Mouse (Mus musculus): ENCODE data around the gene Cygb.

Cygb gene

DNA sequence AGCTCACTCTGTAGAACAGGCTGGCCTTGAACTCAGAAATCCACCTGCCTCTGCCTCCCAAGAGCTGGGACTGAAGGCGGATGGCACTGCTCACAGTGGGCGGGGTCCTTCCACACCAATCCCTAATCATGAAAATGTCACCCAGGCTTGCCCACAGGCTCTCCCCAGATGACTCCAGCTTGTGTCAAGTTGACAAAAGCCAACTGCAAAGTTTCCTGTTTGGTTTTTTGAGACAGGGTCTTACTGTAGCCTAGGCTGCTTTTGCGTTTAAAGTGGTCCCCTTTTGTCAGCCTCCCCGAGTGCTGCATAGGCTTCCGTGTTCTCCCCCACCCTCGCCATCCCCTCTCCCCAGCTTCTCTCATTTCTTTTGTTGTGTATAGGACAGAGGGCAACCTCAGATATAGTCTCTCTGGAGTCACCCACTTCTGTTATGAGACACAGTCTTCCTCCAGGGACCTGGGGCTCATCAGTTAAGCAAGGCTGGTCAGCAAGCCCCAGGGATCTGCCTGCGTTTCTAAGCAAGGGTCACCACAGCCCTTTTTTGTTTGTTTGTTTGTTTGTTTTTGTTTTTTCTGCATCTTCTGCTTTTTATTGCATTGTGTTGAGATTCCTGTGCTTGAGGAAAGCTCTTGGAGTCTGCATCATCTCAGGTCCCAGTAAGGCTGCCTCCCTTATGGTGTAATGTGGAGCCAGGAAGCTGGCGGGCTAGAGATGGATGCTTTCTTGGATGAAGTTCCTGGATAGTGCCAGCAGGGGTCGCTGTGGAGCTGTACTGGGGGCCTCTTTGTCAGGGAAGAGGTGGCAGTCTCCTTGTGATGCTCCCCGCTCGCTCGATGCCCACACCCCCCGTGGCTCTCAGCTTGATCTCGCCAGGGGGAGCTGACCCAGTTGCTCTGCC, 11.2 kb downstream of the Cygb start:
- no peak for TF ChIP-seq GATA4 (IDR thresholded peaks at IDR 0.05; ENCODE audit: insufficient replicate concordance, low read length)

- TF ChIP-seq GATA4 (IDR thresholded peaks at IDR 0.05; ENCODE audit: insufficient replicate concordance, low read length): no peak
Measured at GRCm38 (mm10) chr11:116641731-116642130, 12.4 kb downstream of the Cygb start.

- no peak for TF ChIP-seq GATA4 (IDR thresholded peaks at IDR 0.05; ENCODE audit: insufficient replicate concordance, low read length)
Measured at GRCm38 (mm10) chr11:116641168-116641567, 12.9 kb downstream of the Cygb start.

GRCm38 (mm10) chr11:116632962-116633361, 21.2 kb downstream of the Cygb start:
- no peak for TF ChIP-seq GATA4 (IDR thresholded peaks at IDR 0.05; ENCODE audit: insufficient replicate concordance, low read length)

GRCm38 (mm10) chr11:116630171-116630965, 23.7 kb downstream of the Cygb start:
- no peak; the same call in 1 of the 2 replicates for TF ChIP-seq GATA4 (IDR thresholded peaks at IDR 0.05; ENCODE audit: insufficient replicate concordance, low read length)

- TF ChIP-seq GATA4 (IDR thresholded peaks at IDR 0.05; ENCODE audit: insufficient replicate concordance, low read length): no peak
Measured at GRCm38 (mm10) chr11:116629472-116629871, 24.6 kb downstream of the Cygb start.

- TF ChIP-seq GATA4 (IDR thresholded peaks at IDR 0.05; ENCODE audit: insufficient replicate concordance, low read length): no peak
Measured at GRCm38 (mm10) chr11:116628712-116629111, 25.4 kb downstream of the Cygb start.

- no peak for TF ChIP-seq GATA4 (IDR thresholded peaks at IDR 0.05; ENCODE audit: insufficient replicate concordance, low read length)
Measured at GRCm38 (mm10) chr11:116627072-116628020, 26.8 kb downstream of the Cygb start.

DNA sequence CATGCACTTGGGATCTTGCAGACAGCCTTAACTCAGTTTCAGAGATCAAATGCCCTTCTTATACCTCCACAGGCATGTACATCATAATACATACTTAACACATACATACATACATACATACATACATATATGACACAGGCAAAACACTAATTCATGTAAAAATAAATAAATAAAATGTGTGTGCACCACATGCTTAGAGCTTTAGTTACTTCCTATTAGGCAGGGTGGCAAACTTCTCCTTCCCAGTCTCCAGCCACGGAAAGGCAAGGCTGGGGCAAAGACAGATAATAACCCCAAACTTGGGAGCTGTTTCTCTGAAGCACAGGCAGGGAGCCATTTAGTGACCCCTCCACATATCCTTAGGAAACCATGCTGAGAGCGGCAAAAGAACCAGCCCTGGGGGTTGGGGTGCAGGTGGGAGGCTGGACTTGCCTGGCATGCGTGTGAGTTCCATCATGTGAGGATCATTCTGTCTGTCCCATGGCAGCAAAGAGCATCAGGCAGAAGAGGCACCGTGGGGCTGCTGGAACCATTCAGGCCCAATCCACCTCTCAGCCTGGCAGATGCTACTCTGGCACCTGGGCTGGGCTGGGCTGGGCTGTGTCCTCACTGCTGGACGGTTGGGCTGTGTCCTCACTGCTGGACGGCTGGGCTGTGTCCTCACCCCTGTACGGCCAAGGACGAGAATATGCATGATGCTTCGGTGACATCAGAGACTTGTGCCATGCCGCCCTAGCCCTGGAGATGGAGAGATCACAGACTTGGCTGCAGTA, 27.6 kb downstream of the Cygb start, which contains the start of gene Rhbdf2:
Rhbdf2 (minus strand) TSS at position 721 of the 773 bp plus-strand sequence.
- no peak for TF ChIP-seq GATA4 (IDR thresholded peaks at IDR 0.05; ENCODE audit: insufficient replicate concordance, low read length)

DNA sequence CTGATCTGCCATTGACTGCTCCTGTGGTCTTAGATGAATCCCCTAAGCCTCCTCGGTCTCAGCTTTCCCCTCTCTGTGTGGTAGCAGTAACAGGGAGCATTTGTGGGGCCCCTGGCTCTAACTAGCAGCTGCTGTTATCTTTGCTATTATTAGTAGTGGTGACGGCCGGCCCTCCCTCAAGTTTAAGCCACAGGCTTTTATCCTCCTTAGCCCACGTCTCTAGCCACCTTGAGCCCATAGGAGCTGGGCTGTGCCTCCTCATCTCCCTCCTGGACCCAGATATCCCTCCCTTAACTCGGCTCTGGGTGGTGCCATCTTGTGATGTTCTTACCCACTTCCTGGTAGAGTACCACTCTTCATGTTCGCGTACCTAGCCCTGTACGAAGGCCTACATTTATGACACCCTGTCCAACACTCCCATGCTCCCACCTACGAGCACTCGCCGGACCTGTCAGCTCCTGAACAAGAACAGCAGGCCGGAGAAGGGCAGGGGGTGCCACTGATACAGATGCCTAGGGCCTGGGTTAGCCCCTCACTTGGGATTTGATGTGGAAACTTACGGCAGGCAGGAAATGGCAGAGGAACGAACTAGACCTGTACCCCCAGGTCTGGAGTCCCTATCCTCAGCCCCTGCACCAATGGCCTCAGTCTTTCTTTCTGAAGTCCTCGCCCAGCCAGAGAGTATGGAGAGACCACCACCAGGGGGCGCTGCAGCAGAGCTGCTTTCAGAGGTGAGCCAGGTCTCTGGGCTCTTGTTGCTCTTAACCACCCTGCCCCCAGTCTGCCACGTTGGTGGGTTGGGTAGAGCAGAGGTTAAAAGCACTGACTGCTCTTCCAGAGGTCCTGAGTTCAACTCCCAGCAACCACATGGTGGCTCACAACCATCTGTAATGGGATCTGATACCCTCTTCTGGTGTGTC, 28.8 kb downstream of the Cygb start:
- TF ChIP-seq GATA4 (IDR thresholded peaks at IDR 0.05; ENCODE audit: insufficient replicate concordance, low read length): no peak

GRCm38 (mm10) chr11:116624131-116624832, 29.8 kb downstream of the Cygb start:
- TF ChIP-seq GATA4 (IDR thresholded peaks at IDR 0.05; ENCODE audit: insufficient replicate concordance, low read length): no peak
